Mouse (Mus musculus) midbrain, embryonic 16.5 days (tissue): Measurements from ENCODE around the gene Cyp17a1. TPM values are rescaled to one million over a fixed set of nuclear protein-coding genes. Genes with fewer than 3 reads are reported as not detected.

Experiments used
- ATAC-seq: fragments of 200-750 bp; cut with Nextera tagmentation; 2 replicates; pipeline ENCODE4 v1.8.0; 2017; ENCODE audit warnings: moderate TSS enrichment
- H3K27ac ChIP-seq: fragments of 300-500 bp; sonication (generic); 2 replicates; pipeline ENCODE4 v1.5.1; 2014; ENCODE audit warnings: mild to moderate bottlenecking, low read length, mixed read lengths
- H3K27me3 ChIP-seq: fragments of 300-500 bp; sonication (generic); 2 replicates; pipeline ENCODE4 v1.6.1; 2014; ENCODE audit warnings: low read depth, low read length, mixed read lengths; ENCODE audit not compliant: control insufficient read depth, insufficient read depth
- H3K36me3 ChIP-seq: fragments of 300-500 bp; sonication (generic); 2 replicates; pipeline ENCODE4 v1.6.1; 2014; ENCODE audit warnings: mild to moderate bottlenecking, low read length, moderate library complexity, mixed read lengths; ENCODE audit not compliant: control insufficient read depth, insufficient read depth
- H3K4me1 ChIP-seq: fragments of 300-500 bp; sonication (generic); 2 replicates; pipeline ENCODE4 v1.6.1; 2014; ENCODE audit warnings: mild to moderate bottlenecking, low read length, mixed read lengths; ENCODE audit not compliant: control insufficient read depth, insufficient read depth
- H3K4me2 ChIP-seq: fragments of 300-500 bp; sonication (generic); 2 replicates; pipeline ENCODE4 v1.6.1; 2014; ENCODE audit warnings: mild to moderate bottlenecking, low read length, mixed read lengths
- H3K4me3 ChIP-seq: fragments of 300-500 bp; sonication (generic); 2 replicates; pipeline ENCODE4 v1.5.1; 2014; ENCODE audit warnings: low read depth, mild to moderate bottlenecking, low read length, moderate library complexity, mixed read lengths
- H3K9ac ChIP-seq: fragments of 300-500 bp; sonication (generic); 2 replicates; pipeline ENCODE4 v1.6.1; 2014; ENCODE audit warnings: low read depth, low read length, mixed read lengths
- H3K9me3 ChIP-seq: fragments of 300-500 bp; sonication (generic); replicated peaks from 2 replicates; pipeline ENCODE4 v1.6.1; 2014; ENCODE audit warnings: mild to moderate bottlenecking, low read length, mixed read lengths; ENCODE audit not compliant: control insufficient read depth, poor library complexity, severe bottlenecking
- WGBS: fragments of 180-500 bp; shearing (Covaris S2); extraction: QIAGEN DNeasy Blood & Tissue Kit; methylation state at CpG from one replicate; pipeline ENCODE4 v1.1.7; 2014; 5-methylcytosine and 5-hydroxymethylcytosine counted together
- polyA plus RNA-seq: library from polyadenylated mRNA; unstranded; fragments of >200 nt; fragmentation: Nextera tagmentation; extraction: Ambion mirVana; gene quantifications from 2 replicates; pipeline ENCODE4 v1.2.1, GENCODE M21; 2015

The Cyp17a1 gene
- polyA plus RNA-seq, 1 experiment from 2014 or later, result not detected

DNA sequence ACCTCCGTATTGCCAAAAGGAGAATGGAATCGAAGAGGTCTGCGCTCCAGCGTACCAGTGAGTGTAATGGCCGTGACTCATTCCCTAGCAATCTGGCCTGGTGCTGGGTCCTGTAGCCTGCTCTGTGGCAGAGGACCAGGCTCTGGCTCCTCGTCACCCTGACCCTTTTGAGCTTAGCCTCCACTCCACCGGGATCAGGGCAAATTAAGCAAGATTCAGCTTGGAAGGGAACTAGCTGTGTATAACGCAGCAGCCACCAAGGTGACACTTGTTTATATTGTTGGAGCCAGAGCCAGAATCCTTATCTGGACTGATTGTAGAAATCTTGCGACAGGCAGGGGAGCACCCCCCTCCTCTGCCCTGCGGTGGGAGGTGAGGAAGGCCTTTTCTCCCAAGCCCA, 44.6 kb downstream of the Cyp17a1 start:
- 86% methylated on average over 10 of the region's 10 CpGs for WGBS
- no peaks in the 10 kb centered on the region for H3K27me3 ChIP-seq
- no peak overlapping the region for H3K4me3 ChIP-seq
- H3K4me2 ChIP-seq, result no peak overlapping the region
- H3K36me3 ChIP-seq, result 0 out of 2 replicates have a peak, but pooled peaks cover 3% of the 10 kb centered on the region
- H3K9ac ChIP-seq, result no peak overlapping the region
- H3K27ac ChIP-seq, result no peak overlapping the region
- H3K4me1 ChIP-seq, result peaks cover 11% of the 10 kb centered on the region
- no peak for ATAC-seq
- no peaks in the 10 kb centered on the region for H3K9me3 ChIP-seq

- H3K4me2 ChIP-seq, result no peak overlapping the region
- no peaks in the 10 kb centered on the region for H3K27me3 ChIP-seq
- no peak overlapping the region for H3K4me3 ChIP-seq
- 0 out of 2 replicates have a peak, but pooled peaks cover 3% of the 10 kb centered on the region for H3K36me3 ChIP-seq
- 77% methylated on average over 10 of the region's 10 CpGs for WGBS
- no peak for ATAC-seq
- H3K27ac ChIP-seq, result no peak overlapping the region
- no peaks in the 10 kb centered on the region for H3K9me3 ChIP-seq
- H3K4me1 ChIP-seq, result peaks cover 35% of the 10 kb centered on the region
- H3K9ac ChIP-seq, result no peak overlapping the region
Observed at GRCm38 (mm10) chr19:46625519-46625918, 47.5 kb downstream of the Cyp17a1 start.

- no peak for ATAC-seq
- 95% methylated on average over 12 of the region's 12 CpGs for WGBS
Observed at GRCm38 (mm10) chr19:46625015-46625414, 48.0 kb downstream of the Cyp17a1 start.

DNA sequence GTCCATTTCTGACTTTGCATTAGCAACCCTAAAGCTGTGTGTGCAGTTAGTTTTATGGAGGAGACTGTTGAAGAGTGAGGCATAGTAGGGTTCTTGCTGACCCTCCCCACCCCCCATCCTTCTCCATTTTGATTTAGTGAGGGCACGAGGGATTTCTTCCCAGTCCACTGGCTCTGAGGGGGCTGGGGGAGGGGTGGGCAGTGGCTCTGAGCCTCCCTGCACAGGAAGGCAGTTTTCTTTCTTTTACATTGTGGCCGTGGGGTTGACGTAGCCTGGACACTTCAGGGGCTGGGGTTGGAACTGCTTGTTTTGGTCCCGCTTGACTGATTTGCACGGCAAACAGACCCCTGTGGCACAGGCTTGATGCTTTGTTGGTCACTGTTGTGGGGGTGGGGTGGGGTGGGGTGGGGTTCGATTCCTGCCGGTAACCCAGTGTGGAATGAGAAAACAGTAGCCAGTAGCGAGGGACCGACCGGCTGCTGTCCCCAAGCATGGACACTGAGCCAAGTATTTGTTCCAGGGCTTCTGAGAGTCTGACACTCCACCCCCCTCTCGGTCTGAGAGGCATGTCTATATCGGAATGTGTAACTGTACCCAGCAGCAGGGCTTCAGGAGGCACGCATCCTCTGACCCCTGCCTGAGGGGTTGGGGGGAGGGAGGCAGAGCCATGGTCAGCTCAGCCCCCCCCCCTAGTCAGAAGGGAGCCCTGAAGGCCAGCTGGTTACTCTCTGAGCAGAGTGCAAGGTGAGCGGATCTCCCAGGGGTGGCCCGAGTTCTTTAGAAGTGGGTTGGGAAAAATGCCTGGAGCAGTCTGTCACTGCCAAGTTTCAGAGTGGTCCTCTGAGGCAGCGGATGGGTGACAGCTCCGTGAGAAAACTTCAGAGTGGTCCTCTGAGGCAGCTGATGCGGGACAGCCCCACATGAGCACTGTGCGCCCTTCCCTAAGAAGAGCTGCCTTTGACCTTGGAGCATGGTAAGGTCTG, 48.9 kb downstream of the Cyp17a1 start:
- no peak overlapping the region; the same call in 1 of the 2 replicates for H3K9ac ChIP-seq
- 24% methylated on average over 19 of the region's 19 CpGs for WGBS
- H3K9me3 ChIP-seq, result no peaks in the 10 kb centered on the region
- H3K27me3 ChIP-seq, result no peaks in the 10 kb centered on the region
- peaks cover 39% of the 10 kb centered on the region for H3K4me1 ChIP-seq
- H3K27ac ChIP-seq, result no peak overlapping the region
- peak overlapping the region; percentile 42 for H3K4me2 ChIP-seq
- ATAC-seq, result peak; percentile 34; the same call in 1 of the 2 replicates
- no peak overlapping the region for H3K4me3 ChIP-seq
- 0 out of 2 replicates have a peak, but pooled peaks cover 3% of the 10 kb centered on the region for H3K36me3 ChIP-seq

More at GRCm38 (mm10) chr19:46625015-46625414, 48.0 kb downstream of the Cyp17a1 start:
- no peak overlapping the region for H3K4me3 ChIP-seq
- H3K27me3 ChIP-seq, result no peaks in the 10 kb centered on the region
- H3K36me3 ChIP-seq, result 0 out of 2 replicates have a peak, but pooled peaks cover 3% of the 10 kb centered on the region
- no peak overlapping the region for H3K27ac ChIP-seq
- no peak overlapping the region for H3K9ac ChIP-seq
- no peaks in the 10 kb centered on the region for H3K9me3 ChIP-seq
- no peak overlapping the region for H3K4me2 ChIP-seq
- H3K4me1 ChIP-seq, result peaks cover 37% of the 10 kb centered on the region

DNA sequence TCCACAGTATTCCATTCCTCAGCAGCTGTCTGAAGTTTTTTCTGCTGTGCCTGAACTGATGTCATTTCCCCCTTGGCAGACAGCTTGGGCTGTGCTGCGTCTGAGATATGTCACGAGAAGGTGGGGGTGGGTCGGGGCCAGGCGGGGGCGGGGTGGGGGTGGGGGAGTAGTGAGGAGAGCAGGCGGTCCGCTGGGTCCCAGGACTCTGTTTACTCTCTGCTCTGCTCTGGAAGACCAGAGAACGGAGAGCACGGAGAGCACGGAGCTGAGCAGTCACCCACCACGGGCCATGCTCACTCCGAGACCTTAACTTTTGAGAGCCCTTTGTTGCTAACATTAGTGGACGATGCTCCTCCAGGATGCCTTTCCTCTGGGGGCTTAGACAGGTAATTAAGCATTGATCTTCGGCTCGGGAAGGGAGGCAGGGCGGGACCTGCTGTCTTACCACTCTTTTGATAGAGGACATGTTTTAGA, 49.7 kb downstream of the Cyp17a1 start:
- Histone ChIP-seq H3K4me1 (peaks cover 39% of the 10 kb centered on the region), H3K36me3 (no peaks in the 10 kb centered on the region), H3K4me3 (no peak overlapping the region), H3K27ac (no peak overlapping the region; the same call in 1 of the 2 replicates), H3K9me3 (no peaks in the 10 kb centered on the region), H3K9ac (peak overlapping the region; percentile 35; the same call in 1 of the 2 replicates), H3K27me3 (no peaks in the 10 kb centered on the region), H3K4me2 (peak overlapping the region; percentile 42)
- WGBS, result 5% methylated on average over 16 of the region's 16 CpGs
- 0 out of 2 replicates have a peak, but pooled peaks have one; percentile 29 for ATAC-seq

DNA sequence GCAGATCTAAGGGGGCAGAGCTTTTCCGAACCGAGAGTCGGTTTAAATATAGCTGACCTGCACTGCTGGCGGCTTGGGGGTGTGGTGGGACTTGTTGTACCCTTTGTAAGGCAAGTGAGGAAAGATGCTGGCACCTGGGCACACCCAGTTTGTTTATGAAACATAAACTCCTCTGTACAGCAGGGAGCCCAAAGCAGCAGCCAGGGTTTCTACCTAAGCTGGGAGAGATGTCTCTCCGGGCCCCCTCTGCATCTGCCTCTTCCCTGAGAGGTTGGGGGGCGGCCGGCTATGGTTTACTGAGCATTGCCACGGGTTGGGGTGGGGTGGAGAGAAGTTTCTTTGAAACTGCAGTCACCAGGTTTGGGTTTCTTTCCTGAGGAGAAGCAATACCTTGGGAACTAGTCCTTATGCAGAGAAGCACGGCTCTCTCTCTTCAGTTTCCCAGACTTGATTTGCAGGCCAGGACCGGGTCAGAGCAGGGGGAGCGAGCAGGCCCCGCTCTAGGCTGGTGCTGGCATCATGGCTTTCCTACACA, 50.2 kb downstream of the Cyp17a1 start:
- no peaks in the 10 kb centered on the region for H3K9me3 ChIP-seq
- H3K27ac ChIP-seq, result no peak overlapping the region
- H3K36me3 ChIP-seq, result no peaks in the 10 kb centered on the region
- H3K4me1 ChIP-seq, result peaks cover 39% of the 10 kb centered on the region
- H3K27me3 ChIP-seq, result no peaks in the 10 kb centered on the region
- H3K4me2 ChIP-seq, result peak overlapping the region; percentile 42; the same call in 1 of the 2 replicates
- 37% methylated on average over 12 of the region's 12 CpGs for WGBS
- peak overlapping the region; percentile 35; the same call in 1 of the 2 replicates for H3K9ac ChIP-seq
- no peak overlapping the region for H3K4me3 ChIP-seq
- 0 out of 2 replicates have a peak, but pooled peaks have one; percentile 11 for ATAC-seq

DNA sequence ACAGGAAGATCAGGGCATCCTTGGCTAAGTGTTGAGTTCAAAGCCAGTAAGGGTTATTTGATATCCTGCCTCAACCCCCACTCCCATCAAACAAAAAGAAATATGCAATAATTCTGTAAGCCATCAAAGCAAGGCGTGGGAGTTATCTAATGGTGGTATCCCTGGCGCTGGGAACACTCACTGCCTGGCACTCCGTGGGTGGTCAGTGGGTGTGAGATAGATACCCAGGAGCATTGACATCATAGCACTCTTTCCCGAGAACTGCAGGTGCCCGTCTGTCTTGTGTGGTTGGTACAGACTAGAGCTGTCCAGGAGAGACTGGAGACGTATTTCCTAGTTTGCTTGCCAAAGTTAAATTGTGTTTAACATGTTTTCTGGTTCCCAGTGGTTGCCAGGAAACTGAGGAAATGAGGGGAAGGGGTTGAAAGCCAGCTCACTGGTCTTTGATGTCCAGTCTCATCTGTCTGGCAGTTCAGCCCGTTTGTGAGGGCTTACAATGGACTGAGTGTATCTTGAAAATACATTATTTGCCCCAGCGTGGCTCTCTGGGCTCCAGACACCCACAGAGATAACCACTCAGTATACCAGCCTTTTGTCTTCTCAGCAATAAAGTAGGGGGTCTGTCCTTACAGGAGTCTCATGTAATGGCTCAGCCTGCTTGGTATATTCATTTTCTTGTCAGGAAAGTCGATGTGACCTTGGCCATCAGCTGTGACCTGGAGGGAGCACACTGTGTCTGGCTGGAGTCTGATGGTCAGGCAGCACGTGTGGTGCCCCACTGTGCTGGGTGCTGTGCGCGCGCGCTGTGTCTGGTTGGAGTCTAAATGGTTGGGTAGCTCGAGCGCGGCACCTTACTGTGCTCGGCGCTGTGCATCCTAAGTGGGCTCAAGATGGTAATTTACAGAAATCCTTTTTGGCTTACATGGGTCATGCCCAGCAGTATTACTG, 51.5 kb downstream of the Cyp17a1 start:
- Histone ChIP-seq H3K9me3 (no peaks in the 10 kb centered on the region), H3K4me1 (peaks cover 39% of the 10 kb centered on the region), H3K27ac (peak overlapping the region; percentile 24; the same call in 1 of the 2 replicates), H3K27me3 (no peaks in the 10 kb centered on the region), H3K9ac (no peak overlapping the region), H3K4me2 (no peak overlapping the region), H3K4me3 (no peak overlapping the region), H3K36me3 (no peaks in the 10 kb centered on the region)
- no peak for ATAC-seq
- 51% methylated on average over 19 of the region's 19 CpGs for WGBS
